Mouse (Mus musculus) liver, postnatal 0 days (tissue): Measurements from ENCODE around the gene Ctse.

Experiments
- CTCF ChIP-seq: sonication (generic); IDR thresholded peaks from 2 replicates; pipeline ENCODE4 v1.5.1; 2016; ENCODE audit warnings: antibody characterized with exemption, low read depth
- EP300 ChIP-seq: IDR thresholded peaks from 2 replicates; pipeline ENCODE4 v1.6.1; 2016; ENCODE audit warnings: antibody characterized with exemption, low read depth, mild to moderate bottlenecking

DNA sequence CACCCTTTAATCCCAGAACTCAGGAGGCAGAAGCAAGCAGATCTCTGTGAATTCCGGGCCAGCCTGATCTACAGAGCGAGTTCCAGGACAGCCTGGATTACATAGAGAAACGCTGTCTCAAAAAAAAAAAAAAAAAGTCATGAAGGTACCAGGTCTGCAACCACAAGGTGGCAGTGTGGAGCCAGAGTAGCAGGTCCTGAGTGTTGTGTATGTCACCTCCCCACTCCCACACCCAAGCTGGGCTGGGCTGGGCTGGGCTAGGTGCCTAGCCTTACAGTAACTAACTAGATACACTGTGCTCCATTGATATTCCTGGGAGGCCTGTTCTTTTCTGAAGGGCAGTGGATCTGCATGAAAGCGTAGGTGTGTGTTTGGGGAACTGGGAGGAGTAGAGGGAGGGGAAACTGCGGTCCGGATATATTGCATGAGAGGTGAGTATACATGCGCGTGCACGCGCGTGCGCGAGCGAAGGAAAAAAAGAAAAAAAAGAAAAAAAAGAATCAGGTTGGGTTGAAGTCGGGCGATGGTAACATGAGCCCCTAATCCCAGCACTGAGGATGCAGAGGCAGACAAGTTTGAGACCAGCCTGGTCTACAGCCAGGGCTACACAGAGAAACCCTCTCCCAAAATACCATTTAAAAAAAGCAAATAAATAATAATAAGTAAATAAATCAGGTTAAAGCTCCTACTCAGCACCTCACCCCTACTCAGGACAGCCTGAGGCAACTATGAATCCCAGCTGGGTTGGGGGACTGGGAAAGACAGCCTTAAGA, 24.6 kb upstream of the Ctse start:
- TF ChIP-seq CTCF (peak; percentile 94), EP300 (no peak)
